Mouse (Mus musculus) adrenal gland, adult 18-20 months (tissue): Measurements from ENCODE around the gene Baz2b. TPM values are rescaled to one million over a fixed set of nuclear protein-coding genes. Genes with fewer than 3 reads are reported as not detected.

Experiments used
- DNase-seq, 2 experiments: peaks; one replicate each; pipeline ENCODE4 v3.0.0; 2021 to 2022; ENCODE audit warnings: low spot score in 2 of 2
- total RNA-seq, 2 experiments: library from RNA; stranded (reverse); gene quantifications; 1 replicate in 1 of 2; 2 replicates in 1 of 2; pipeline ENCODE4 v1.2.3; 2021

The Baz2b gene
- total RNA-seq, 2 experiments from 2014 or later = 50.9 to 78.3 TPM

- no peak for DNase-seq
Observed at GRCm38 (mm10) chr2:60054808-60055535, 154.7 kb downstream of the Baz2b start.

- no peak for DNase-seq
Observed at GRCm38 (mm10) chr2:60053222-60054010, 156.2 kb downstream of the Baz2b start.

GRCm38 (mm10) chr2:60050667-60051460 lies 158.8 kb downstream of the Baz2b start:
- DNase-seq = no peak

- DNase-seq = no peak
Observed at GRCm38 (mm10) chr2:60049889-60050288, 159.8 kb downstream of the Baz2b start.

GRCm38 (mm10) chr2:60049351-60049750 lies 160.3 kb downstream of the Baz2b start:
- no peak for DNase-seq

GRCm38 (mm10) chr2:60045995-60046394 lies 163.6 kb downstream of the Baz2b start:
- DNase-seq = no peak

- DNase-seq = no peak
Observed at GRCm38 (mm10) chr2:60044988-60045387, 164.7 kb downstream of the Baz2b start.

- DNase-seq = no peak
Observed at GRCm38 (mm10) chr2:60044540-60044939, 165.1 kb downstream of the Baz2b start.

- no peak for DNase-seq
Observed at GRCm38 (mm10) chr2:60042699-60043098, 166.9 kb downstream of the Baz2b start.

- no peak for DNase-seq
Observed at GRCm38 (mm10) chr2:60041485-60042274, 168.0 kb downstream of the Baz2b start.

GRCm38 (mm10) chr2:60040162-60040561 lies 169.5 kb downstream of the Baz2b start:
- no peak for DNase-seq

GRCm38 (mm10) chr2:60037011-60037551 lies 172.6 kb downstream of the Baz2b start:
- peak in 1 of 2 experiments; percentile 31 for DNase-seq

GRCm38 (mm10) chr2:60036361-60036760 lies 173.3 kb downstream of the Baz2b start:
- no peak for DNase-seq

GRCm38 (mm10) chr2:60030991-60031390 lies 178.6 kb downstream of the Baz2b start:
- DNase-seq = no peak

GRCm38 (mm10) chr2:60029020-60029419 lies 180.6 kb downstream of the Baz2b start:
- DNase-seq = no peak

GRCm38 (mm10) chr2:60027166-60027565 lies 182.5 kb downstream of the Baz2b start:
- no peak for DNase-seq

- no peak for DNase-seq
Observed at GRCm38 (mm10) chr2:60026554-60026953, 183.1 kb downstream of the Baz2b start.

- DNase-seq = no peak
Observed at GRCm38 (mm10) chr2:60023777-60024176, 185.9 kb downstream of the Baz2b start.

- no peak for DNase-seq
Observed at GRCm38 (mm10) chr2:60021556-60021955, 188.1 kb downstream of the Baz2b start.

- DNase-seq = no peak
Observed at GRCm38 (mm10) chr2:60021138-60021537, 188.5 kb downstream of the Baz2b start.
